Mouse (Mus musculus): ENCODE data around the gene Gpd2. TPM values are rescaled to one million over a fixed set of nuclear protein-coding genes. Genes with fewer than 3 reads are reported as not detected.

Gpd2 gene
- polyA plus RNA-seq, 1 experiment = 7.8 TPM

DNA sequence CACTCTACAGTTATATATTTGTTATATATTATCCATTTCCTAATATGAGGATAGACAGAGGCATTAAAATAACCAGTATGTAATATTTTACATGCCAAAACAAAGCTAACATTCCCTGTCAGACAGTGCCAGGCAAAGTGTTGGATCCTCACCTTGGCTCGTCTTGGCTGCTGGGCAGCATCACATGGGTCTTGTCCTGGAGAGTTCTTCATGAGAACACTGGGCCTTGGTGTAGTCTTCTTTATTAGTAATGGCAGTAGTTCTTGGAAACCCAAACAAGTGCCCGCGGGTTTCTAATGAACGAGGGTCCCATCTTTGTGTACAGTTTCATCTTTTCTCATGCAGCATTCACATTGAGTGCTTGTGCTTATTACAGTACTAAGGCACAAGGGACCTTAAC, 59.8 kb downstream of the Gpd2 start:
- DNase-seq (ENCODE audit: low spot score) = no peak

DNA sequence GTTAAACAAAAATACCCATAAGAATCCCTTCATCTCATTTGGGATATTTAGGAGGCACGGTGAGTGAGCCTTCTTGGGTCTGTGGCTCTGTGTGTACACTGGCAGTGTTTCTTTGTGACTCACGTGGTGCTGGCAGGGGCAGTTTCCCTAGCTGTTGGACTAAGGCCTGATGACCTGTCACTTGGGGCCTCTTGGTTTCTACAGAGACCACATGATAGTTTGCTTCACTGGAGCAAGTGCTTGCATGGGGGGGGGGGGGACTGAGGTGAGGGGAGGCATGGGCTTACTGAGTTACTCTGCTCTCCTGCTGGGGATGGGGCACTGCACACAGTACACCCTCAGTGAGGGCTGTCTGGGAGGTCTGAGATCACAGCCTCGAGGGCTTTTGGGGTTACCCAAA, 64.1 kb downstream of the Gpd2 start:
- no peak for DNase-seq (ENCODE audit: low spot score)

DNA sequence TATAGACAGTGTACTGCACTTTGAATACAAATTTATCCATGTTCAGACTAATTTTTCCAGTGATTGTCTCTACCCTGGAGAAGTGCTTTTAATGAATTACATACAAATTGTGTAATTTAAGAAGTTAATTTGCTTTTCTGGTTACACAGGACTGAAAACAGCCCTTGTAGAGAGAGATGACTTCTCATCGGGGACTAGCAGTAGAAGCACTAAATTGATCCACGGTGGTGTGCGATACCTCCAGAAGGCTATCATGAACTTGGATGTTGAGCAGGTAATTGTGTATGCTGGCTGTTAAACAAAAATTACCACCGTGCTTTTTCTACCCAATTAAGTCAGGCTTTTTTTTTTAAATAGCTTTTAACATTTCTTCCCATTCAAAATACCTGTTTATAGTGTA, 66.8 kb downstream of the Gpd2 start:
- DNase-seq (ENCODE audit: low spot score) = no peak

DNA sequence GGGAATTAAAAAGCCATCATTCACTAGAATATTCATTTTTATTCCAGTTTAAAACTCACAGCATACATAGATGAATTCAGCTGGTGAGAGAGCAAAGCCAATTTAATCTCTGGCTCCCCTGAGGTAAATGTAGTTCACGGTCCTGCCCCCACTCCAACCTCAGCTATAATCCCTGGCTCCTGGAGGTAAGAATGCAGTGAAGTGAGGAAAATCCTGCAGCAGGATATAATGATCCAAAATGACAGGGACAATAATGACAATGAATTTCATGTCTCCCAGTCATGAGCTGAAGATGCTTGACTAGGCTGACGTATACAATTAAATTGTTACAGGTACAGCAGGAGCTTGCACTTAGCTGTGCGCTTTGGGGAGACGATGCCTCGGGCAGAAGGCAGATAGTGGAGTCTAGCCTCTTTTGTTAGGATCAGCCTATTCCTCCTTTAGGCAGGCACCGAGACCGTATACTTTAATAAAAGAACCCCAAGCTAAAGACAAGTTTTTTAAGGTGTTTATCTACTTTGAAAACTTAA, 74.9 kb downstream of the Gpd2 start:
- DNase-seq (ENCODE audit: low spot score) = no peak

DNA sequence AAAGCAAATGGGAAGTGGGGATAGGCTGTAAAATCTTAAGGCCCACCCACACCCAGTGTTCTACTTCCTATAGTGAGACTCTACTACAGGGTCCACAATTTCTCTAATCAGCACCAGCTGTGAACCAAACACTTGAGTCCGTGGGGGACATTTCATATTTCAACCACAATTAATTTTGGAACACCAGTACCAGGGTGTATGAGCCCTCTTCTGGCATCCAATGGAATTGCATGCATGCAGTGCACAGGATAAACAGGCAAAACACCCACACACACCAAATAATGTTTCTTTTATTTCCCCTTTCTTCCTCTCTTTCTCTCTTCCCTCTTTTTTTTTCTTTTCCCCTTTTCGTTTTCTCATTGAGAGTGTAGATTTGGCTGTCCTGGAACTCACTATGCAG, 78.6 kb downstream of the Gpd2 start:
- no peak for DNase-seq (ENCODE audit: low spot score)

DNA sequence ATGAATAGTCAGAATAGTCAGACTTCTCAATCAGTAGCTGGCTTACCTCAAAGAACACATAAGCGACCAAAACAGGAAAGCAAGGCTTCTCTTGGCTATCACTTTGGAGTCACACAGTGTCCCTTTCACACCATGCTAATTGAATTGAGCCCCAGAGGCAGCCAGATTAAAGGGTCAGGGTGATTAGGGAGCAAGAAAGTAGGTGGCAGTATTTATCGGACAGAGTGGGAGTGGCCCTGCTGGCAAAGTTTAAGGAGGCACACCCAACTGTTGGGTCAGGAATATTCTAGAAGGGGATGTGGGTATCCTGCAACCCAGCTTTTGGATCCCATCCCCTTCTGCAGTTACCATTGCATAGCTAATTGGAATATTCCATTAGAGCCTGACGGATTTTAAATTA, 80.9 kb downstream of the Gpd2 start:
- no peak for DNase-seq (ENCODE audit: low spot score)

DNA sequence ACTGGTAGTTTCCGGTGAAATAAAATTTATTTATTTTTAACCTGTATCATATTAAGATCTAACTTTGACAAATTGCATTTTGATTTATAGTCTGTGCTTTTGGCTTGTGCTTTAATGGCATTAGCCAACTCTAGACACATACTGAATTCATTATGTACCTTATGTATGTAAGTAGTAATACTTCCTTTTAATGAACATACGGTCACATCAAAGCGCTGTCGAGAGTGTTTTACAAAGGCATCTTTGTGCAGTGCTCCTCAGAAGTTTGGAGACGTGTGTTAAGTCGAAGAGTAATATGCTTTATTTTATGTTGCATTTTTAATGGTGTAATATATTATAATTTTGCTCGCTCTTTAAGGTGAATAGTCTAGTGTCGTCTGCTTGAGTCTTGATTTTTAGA, 88.7 kb downstream of the Gpd2 start:
- no peak for DNase-seq (ENCODE audit: low spot score)

DNA sequence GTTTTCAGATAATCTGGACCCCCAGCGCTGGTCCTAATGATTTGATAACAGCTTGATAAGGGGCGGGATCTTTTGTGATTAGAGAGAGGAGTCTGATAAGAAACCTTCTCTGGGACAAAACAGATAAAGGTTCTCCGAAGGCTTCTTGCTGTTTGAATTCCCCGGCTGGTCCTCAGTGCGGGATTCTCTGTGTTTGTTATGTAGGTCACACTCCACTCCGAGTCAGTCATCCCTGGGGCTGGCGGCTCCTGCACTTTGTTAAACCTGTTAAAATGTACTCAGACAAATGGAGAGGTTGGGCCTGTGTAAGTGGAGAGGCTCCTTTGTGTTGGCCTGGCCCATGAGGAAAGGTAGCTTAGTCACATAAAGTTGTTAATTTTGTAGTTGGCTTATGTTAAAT, 91.9 kb downstream of the Gpd2 start:
- DNase-seq (ENCODE audit: low spot score) = no peak

DNA sequence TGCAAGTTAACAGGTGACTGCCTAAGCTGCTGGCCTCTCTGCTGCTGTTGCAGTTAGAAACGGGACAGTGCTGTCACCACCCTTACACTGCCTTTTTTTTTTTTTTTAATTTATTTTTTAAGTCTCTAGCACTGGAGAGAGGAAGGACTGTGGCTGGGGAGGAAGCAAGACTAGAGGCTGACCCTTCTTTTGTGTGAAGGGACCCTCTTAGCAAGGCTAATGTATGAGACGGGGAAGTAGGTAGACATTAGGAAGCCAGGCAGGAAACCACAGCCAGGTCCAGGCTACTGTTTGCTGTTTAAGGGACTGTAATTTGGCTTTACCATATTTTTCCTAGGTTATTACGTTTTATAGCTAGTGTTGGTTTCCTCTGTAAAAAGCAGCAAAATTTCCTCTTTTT, 93.4 kb downstream of the Gpd2 start:
- no peak for DNase-seq (ENCODE audit: low spot score)

DNA sequence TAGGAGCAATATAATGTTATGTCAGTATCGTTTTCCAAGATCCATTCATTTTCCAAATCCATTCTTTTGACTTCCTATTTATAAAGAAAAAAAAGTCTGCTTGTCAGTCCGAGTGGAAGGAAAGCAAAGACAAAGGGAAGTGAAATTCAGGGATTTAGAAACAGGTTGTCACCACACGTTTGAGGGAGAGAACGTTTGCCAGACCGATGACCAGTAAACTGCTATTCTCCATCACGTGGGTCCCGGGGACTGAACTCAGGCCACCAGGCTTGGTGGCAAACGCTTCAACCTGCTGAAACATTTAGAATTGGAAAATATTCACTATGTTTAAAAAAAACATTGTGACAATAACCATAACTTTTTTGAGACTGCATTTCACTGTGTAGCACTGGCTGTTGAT, 93.8 kb downstream of the Gpd2 start:
- no peak for DNase-seq (ENCODE audit: low spot score)

DNA sequence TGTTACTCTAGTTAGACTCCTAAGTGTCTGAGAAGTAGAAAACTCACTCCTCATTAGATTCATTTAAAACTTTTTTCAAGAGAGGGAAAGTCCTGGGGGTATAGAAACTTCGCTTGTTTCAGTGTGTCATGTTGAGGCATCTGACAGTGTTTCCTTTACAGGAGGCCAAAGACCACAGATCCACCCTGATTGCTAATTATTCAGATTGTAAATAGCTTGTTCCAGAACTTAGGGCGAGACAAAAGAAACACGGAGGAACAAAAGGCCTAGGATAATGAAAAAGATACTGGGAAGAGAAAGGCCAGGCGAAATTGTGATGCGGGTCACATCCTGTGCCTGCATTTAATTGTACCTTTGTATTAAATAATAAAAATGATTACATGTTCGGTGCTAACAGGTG, 96.0 kb downstream of the Gpd2 start:
- no peak for DNase-seq (ENCODE audit: low spot score)

DNA sequence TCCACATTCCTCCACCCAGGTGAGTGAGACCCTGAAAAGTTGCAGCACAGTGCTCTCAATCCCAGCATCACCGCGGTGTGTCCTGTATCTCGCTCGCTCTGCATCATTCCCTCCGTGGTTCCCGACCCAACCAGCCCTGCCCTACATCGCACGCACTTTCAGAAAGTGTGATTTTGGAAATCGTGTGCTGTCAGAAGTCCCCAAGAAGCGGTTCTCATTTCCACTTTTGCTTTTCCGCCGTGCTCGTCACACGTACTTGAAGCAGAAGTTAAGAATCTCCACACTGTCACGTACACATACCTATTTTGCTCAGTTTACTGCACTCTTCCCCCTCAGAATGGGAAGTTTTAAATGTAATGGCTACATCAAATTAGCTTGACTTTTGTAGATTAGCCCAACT, 98.0 kb downstream of the Gpd2 start:
- DNase-seq (ENCODE audit: low spot score) = no peak

DNA sequence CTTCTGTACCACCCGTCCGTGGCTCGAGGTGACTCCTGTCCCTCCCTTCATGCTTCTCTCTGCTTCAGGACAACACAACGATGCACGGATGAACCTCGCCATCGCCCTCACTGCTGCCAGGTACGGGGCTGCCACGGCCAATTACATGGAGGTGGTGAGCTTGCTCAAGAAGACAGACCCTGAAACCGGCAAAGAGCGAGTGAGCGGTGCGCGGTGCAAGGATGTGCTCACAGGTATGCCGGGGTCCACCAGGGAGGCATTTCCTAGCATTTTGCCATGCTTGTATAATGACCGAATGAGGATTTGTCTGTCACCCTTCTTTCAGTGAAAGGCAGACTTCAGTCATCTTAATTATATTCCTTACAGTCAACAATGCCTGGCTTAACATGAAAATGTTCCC, 101.3 kb downstream of the Gpd2 start:
- no peak for DNase-seq (ENCODE audit: low spot score)

DNA sequence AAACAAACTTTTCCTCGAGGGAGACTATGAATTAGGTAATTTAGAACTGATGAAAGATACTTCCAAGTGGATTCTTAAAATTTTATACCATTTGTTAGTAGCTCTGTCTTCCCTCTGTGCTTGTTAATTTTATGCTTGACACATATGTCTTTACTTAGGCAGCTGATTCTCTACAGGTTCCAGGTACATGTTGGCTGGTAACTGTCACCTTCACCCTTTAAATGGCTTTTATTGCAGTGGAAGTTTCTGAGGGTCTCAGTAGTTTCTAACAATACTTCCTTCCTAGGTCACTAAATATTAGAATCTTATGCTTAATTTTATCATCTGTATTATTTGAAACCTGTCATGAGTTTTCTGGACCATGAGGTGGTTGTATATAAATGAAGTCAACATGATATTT, 105.5 kb downstream of the Gpd2 start:
- DNase-seq (ENCODE audit: low spot score) = no peak

DNA sequence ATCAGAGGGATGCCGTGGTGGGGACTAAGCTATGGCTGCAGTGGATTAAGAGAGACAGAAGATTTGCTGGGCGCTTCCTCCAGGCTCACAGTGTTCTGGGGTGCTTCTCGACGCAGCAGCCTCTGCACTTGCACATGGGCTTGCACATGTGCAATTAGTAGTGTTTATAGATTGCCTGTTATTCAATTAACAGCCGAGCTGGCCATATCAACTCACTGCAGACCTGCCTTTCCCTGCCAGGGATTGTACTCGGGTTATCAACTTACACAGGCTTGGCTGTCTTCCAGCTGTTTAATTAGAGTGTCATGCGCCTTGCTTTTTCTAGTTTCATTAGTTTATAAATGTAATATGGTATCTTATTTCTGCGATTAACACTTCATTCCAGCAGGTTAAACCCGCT, 113.2 kb downstream of the Gpd2 start:
- no peak for DNase-seq (ENCODE audit: low spot score)

DNA sequence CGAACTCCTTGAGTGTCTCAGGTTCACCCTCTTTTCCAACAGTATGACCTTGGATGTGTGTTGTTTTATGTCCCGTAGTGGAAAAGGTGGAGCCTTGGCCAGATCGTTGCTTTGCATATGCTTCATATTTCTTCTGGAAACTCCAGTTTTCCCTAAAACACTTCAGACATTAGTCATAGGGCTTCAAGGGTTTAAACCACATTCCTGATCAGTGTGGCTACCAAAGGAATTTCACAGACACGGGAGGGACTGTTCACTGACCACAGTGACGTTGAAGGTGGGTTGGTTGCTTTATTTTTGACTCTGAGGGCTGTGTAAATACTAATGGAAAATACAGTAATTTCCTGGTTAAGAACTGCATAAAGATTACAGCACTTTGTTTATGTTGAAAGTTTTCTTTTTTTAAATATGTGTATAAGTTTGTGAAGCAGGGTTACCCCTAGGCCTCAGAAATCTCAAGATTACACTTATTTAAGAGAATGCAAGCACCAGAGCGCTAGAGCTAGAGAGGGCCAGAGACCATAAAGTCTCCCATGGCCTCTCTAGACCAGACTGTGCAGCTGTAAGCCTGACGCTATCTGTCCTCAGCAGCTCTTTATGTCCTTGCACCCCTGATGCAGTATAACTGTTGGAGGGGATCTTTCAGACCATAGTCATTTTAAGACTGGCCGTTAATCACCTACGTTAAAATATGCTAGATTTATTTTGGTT, 116.4 kb downstream of the Gpd2 start:
- DNase-seq (ENCODE audit: low spot score) = no peak

DNA sequence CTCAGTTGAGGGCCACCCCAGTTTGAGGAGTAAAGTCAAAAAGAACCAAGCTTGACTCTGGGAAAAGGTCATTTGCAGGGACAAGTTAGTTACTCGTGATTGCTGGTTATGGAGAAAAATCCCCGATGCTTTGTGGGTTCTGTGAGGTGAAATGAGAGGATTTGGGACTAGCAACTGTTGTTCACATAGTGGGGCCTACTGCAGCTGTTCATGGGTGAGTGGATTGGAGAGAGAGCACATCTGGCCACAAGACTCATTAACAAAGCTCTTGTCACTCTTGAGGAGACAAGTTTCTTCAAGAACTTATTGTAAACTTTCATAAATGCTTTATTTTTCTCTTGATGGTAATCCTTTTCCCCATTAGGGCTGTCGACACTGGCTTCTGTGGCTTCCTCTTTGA, 117.4 kb downstream of the Gpd2 start:
- no peak for DNase-seq (ENCODE audit: low spot score)

DNA sequence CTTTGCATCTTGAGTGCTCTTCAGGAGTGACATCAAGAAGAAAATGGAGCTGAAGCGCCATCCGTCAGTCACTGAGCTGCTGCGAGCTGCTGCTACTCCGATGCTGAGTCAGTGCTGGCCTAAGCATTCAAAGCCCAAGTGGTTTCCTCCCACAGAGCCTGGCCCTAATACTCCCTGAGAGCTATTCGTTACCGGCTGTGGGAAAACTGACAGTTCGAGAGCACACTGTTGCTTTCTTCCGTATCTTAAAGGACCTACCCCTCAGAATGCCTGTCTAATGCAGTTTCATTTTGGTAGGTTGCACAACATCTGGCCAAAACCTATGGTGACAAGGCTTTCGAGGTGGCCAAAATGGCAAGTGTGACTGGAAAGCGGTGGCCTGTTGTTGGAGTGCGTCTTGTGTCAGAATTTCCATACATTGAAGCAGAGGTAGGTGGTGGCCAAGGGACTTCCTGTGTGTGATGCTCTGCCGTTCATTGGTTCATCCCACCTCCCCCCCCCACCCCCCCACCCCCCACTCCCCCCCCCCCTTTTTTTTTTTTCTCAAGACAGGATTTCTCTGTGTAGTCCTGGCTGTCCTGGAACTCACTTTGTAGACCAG, 118.9 kb downstream of the Gpd2 start:
- no peak for DNase-seq (ENCODE audit: low spot score)

DNA sequence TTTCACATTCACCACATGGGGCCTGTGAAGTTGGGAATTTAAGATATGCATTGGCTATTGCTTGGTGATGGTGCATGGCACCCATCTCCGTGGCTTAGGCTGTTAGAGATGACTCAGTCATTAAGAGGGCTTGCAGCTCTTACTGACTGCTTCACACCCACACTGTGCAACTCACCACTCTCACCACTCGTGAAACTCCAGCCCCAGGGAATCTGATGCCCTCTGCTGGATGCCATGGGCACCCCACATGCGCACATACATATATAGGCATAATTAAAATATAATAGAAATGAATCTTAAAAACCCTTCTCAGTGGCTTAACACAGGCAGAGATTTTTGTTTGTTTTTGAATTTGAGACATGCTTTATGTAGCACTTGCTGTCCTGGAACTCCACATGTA, 125.1 kb downstream of the Gpd2 start:
- DNase-seq (ENCODE audit: low spot score) = no peak

DNA sequence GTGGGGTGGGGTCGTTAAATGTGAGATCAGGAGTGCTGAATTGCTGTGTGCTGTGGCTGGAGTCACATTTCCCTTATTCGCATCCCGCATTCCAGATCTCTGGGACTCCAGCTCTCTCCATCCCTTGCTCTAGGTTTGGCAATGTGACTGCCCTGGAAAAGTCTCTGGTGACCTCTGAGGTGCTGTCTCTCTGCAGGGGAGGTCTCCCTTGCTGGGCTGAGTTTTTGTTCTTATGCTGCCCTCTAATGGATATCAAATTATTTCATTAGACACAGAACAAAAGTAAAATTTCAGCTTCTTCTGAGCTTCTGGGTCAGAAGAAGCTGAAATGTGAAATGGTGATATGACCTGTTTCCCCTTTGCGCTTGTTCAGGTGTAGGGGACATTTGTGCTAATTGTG, 137.2 kb downstream of the Gpd2 start:
- DNase-seq (ENCODE audit: low spot score) = no peak

DNA sequence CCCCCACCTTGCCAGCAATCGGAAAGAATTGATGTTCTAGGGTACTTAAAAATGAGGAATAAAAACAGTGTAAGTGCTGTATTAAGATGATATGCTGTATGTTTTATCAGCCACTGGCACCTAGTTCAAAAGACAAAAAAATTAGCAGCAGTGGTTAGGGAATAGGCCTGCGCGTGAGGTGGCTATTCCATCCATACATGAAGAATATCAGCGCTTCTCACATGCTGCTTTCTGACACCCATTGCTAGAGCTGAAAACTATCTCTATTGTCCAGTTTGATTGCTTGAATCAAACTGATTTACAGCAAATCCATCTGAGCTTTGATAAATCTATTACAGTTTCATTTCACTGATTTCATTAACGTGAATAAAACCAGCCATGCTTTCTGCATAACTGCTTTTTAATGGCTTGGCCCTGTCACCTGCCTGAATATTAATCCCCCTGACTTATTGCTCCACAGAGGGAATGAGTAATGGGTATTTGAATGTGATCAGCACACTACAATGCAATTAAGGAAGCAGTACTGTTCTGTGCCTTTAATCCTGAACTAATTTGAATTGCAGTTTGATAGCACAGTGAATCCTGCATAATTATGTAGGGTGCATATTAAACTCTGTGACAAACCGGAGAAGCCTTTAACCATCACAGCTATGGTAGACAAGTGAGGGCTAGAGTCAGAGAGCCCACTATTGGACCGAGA, 137.9 kb downstream of the Gpd2 start:
- DNase-seq (ENCODE audit: low spot score) = no peak

DNA sequence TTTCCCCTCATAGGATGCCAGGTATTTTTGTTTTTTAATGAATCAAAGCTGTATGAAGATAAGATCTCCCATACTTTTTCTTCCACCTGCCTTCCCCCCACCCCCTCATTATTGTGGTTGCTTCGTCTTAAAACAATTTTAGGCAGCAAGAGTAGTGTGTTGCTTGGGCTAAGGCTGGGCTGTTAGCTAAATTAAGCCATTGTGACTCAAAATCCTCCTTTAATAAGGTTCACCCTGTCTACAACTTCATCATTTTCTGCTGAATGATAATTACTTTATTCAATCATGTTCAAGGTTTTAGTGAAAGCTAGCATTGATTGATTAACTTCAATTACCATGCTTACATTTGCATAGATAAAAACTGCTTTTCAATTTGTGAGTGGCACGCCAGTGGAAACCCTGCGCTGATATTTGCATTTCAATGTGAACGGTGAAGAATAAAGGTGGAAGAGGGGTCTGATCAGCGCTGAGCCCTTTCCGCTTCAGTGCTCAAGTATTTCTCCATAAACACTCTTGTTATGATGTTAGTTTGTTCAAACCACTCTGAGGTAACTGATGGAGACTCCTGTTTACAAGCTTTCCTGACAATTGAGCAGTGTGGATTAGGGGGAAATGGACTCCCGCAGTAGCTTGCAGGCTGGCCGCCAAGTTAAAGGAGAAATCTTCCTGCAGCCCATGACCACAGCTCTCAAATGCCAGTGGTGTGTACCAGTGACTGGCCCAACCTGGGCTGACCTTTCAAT, 140.9 kb downstream of the Gpd2 start:
- DNase-seq (ENCODE audit: low spot score) = no peak

DNA sequence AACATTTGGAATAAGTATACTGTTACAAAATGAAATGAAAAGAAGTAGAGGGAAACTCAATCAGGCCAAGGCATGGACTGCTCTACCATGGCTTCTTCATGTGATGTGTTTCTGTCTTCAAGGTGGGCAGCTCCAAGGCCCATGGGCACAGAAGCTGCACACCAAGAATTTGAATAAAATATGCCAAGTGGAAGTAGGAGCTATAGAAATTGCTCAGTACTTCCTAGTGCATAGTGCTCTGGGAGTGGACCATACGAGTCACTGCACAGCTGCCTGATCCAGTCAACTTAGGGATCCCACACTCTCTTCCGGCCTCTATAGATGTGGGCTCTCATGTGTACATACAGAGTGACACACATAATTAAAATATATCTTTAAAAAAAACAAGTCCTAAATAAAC, 147.2 kb downstream of the Gpd2 start:
- DNase-seq (ENCODE audit: low spot score) = no peak

All from urinary bladder, adult 2 months (tissue).